Mouse (Mus musculus): ENCODE measurements around the gene Trappc2l. TPM values are rescaled to one million over a fixed set of nuclear protein-coding genes. Genes with fewer than 3 reads are reported as not detected.

Gene Trappc2l
- polyA plus RNA-seq, 1 experiment from 2014 or later: 49.8 TPM

DNA sequence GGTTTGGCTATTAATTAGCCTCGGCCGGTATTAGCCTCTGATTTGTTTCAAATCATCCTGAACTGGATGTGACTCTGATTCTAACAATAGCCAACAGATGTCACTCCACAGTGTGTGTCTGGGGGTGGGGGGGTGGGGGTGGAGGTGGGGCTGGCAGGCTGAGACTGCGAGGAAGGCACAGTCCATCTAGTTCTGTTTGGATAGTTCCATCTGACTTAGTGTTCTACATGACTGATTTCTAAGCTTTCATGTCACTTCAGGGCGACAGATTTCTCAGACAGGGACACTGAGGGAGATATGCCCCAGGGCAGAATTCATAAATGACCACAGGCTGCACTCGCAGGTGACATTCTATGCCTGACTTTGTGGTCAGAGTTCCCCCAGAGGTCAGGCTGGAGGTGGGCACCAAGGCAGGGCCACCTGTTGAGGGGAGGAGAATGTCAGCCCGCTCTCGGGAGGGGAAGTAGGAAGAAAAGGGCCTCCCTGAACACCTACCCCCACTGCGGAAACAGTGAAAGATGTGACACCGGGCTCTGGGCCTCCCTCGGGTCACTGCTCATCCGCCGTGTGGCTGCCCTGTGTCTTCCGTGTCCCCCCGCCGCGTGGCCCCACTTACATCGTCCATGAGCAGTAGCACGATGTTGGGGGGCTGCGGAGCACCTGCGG lies 695 bp upstream of the Trappc2l start:
- WGBS (ENCODE audit: insufficient replicate concordance): 7% methylated on average over 20 of the region's 20 CpGs
- H3K4me2 ChIP-seq: peak overlapping the region; percentile 81
- peaks cover 9% of the 10 kb centered on the region for H3K4me1 ChIP-seq (ENCODE audit: control insufficient read depth, insufficient read depth, low read length)
- H3K36me3 ChIP-seq (ENCODE audit: control insufficient read depth, insufficient read depth, low read length): peaks cover 2% of the 10 kb centered on the region; the same call in 1 of the 2 replicates
- no peaks in the 10 kb centered on the region for H3K9me3 ChIP-seq (replicated peaks; ENCODE audit: control insufficient read depth, low read length)
- H3K9ac ChIP-seq (ENCODE audit: low read depth, low read length): peak overlapping the region; percentile 81
- no peaks in the 10 kb centered on the region for H3K27me3 ChIP-seq (ENCODE audit: control insufficient read depth, insufficient read depth, low read length)
- peak overlapping the region; percentile 57; the same call in 1 of the 2 replicates for H3K27ac ChIP-seq (ENCODE audit: low read depth, low read length)
- peak; percentile 41 for ATAC-seq (replicated peaks; ENCODE audit: insufficient number of reproducible peaks, low FRiP score, low TSS enrichment)
- H3K4me3 ChIP-seq (ENCODE audit: low read depth, low read length): peak overlapping the region; percentile 75

DNA sequence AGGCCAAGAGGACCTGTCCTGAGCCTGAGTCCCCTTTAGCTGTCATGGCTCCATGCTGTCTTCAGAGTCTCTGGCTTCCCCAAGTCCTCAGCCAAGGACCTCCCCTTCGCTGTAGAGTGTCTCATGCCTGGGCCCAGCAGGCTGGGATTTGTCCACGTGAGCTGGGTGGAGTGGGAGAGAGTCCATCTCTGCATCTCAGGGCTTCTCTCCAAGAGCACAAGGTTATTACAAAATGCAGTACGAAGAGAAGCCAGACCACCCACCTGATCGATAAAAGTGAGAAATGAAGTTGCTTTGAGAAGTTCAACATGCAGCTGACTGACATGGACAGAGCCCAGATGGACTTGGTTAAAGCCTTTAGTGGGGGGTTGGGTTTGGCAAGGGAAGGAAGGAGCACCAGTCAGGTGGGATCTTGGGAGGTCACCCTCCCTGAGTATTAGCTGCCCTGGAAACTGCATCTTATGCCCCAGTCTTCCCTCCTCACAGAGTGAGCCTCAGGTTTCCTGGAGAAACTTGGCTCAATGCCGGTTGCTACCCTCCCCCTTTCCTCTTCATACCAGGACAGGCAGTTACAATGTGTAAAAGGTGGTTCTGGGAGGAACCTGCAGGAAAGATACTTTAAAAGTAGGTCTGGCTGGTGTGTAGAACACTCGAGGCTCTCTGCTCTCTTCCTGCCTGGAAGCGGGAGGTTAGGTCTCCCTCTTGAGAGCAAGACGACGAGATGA lies 4.9 kb downstream of the Trappc2l start:
- Histone ChIP-seq H3K27ac (ENCODE audit: low read depth, low read length) (no peak overlapping the region), H3K9ac (ENCODE audit: low read depth, low read length) (no peak overlapping the region), H3K36me3 (ENCODE audit: control insufficient read depth, insufficient read depth, low read length) (peaks cover 2% of the 10 kb centered on the region; the same call in 1 of the 2 replicates), H3K4me1 (ENCODE audit: control insufficient read depth, insufficient read depth, low read length) (peaks cover 13% of the 10 kb centered on the region), H3K4me2 (no peak overlapping the region), H3K9me3 (replicated peaks; ENCODE audit: control insufficient read depth, low read length) (no peaks in the 10 kb centered on the region), H3K27me3 (ENCODE audit: control insufficient read depth, insufficient read depth, low read length) (no peaks in the 10 kb centered on the region; the same call in 1 of the 2 replicates), H3K4me3 (ENCODE audit: low read depth, low read length) (no peak overlapping the region)
- 69% methylated on average over 9 of the region's 9 CpGs for WGBS (ENCODE audit: insufficient replicate concordance)
- ATAC-seq (replicated peaks; ENCODE audit: insufficient number of reproducible peaks, low FRiP score, low TSS enrichment): no peak

DNA sequence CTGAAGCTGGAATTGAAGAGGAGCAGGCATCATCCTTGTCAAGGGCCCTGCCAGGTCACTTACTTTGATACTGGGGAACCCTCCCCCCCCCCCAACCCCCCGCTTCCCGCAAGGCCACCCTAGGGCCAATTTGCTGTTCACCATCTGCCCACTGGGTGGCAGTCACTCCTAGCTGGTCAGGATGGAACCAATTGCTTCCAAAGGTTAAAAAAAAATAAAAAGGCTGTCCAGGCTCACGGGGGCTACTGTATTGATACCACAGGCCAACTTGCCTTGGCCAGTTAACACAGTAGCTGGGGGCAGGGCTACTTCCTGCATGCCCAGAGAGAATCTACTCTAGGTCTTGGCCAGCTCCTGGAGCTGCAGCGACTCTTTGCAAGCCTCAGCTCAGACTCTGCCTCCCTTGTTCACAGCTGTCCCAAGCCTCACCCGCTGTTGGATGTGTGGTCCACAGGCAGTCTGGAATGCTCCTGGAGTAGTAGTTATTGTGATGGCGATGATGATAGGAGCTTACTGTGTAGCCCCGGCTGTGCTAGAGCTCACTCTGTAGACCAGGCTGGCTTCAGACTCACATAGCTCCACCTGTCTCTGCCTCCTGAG lies 6.6 kb downstream of the Trappc2l start:
- Histone ChIP-seq H3K4me3 (ENCODE audit: low read depth, low read length) (no peak overlapping the region), H3K36me3 (ENCODE audit: control insufficient read depth, insufficient read depth, low read length) (peaks cover 2% of the 10 kb centered on the region; the same call in 1 of the 2 replicates), H3K9me3 (replicated peaks; ENCODE audit: control insufficient read depth, low read length) (no peaks in the 10 kb centered on the region), H3K9ac (ENCODE audit: low read depth, low read length) (no peak overlapping the region), H3K27me3 (ENCODE audit: control insufficient read depth, insufficient read depth, low read length) (no peaks in the 10 kb centered on the region; the same call in 1 of the 2 replicates), H3K4me2 (no peak overlapping the region), H3K4me1 (ENCODE audit: control insufficient read depth, insufficient read depth, low read length) (peaks cover 4% of the 10 kb centered on the region), H3K27ac (ENCODE audit: low read depth, low read length) (no peak overlapping the region)
- 36% methylated on average over 5 of the region's 7 CpGs for WGBS (ENCODE audit: insufficient replicate concordance)
- no peak for ATAC-seq (replicated peaks; ENCODE audit: insufficient number of reproducible peaks, low FRiP score, low TSS enrichment)

DNA sequence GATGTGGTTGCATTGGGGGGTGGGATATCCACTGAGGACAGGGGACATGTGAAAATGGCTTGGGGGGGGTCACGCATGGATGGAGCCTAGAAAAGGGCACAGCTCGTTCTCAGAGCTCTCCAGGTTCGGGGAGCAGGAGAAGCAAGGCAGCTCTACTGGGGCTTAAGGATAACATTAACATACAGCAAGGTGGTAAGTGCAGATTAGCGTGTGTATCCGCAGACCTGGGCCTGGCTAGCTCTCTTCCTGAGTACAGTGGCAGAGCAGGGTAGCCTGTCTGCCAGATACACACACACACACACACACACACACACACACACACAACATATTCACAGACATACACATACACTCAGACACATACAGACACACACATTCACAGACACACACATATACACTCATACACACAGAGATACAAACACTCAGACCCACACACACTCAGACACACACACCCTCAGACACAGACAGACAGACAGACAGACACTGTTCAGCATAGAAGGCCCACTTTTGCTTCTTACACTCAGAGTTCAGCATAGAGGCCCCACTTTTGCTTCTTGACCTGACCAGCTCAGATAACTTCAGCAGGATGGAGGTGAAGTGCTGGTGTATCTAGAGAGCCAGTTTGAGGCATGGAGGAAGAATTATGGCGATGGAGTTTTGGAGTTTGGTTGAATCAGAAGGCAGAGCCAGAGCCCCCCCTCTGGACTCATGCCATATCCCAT lies 7.4 kb downstream of the Trappc2l start:
- no peak overlapping the region for H3K9ac ChIP-seq (ENCODE audit: low read depth, low read length)
- 74% methylated on average over 6 of the region's 6 CpGs for WGBS (ENCODE audit: insufficient replicate concordance)
- H3K36me3 ChIP-seq (ENCODE audit: control insufficient read depth, insufficient read depth, low read length): peaks cover 2% of the 10 kb centered on the region; the same call in 1 of the 2 replicates
- no peak overlapping the region for H3K4me2 ChIP-seq
- H3K9me3 ChIP-seq (replicated peaks; ENCODE audit: control insufficient read depth, low read length): no peaks in the 10 kb centered on the region
- no peaks in the 10 kb centered on the region; the same call in 1 of the 2 replicates for H3K27me3 ChIP-seq (ENCODE audit: control insufficient read depth, insufficient read depth, low read length)
- no peak overlapping the region for H3K27ac ChIP-seq (ENCODE audit: low read depth, low read length)
- no peak for ATAC-seq (replicated peaks; ENCODE audit: insufficient number of reproducible peaks, low FRiP score, low TSS enrichment)
- H3K4me1 ChIP-seq (ENCODE audit: control insufficient read depth, insufficient read depth, low read length): peaks cover 4% of the 10 kb centered on the region
- no peak overlapping the region for H3K4me3 ChIP-seq (ENCODE audit: low read depth, low read length)

DNA sequence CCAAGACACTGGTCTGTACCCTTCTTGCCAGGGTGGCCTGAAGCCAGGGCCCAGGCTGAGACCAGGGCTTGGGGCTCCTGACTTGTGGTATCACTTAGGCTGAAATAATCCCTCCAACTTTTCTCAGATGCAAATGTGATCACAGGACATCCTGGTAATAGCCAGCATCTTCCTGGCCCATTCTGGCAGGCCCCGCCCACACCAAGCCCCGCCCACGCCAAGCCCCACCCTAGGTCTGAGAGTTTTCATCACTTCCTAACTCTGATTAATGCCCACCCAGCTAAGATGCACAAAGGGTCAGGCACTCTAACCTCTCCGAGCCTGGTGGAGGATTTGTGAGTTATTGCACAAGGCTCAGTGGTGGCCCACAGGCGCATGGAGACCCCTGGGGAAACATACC lies 9.0 kb downstream of the Trappc2l start:
- Histone ChIP-seq H3K27me3 (ENCODE audit: control insufficient read depth, insufficient read depth, low read length) (no peaks in the 10 kb centered on the region; the same call in 1 of the 2 replicates), H3K36me3 (ENCODE audit: control insufficient read depth, insufficient read depth, low read length) (no peaks in the 10 kb centered on the region), H3K9me3 (replicated peaks; ENCODE audit: control insufficient read depth, low read length) (no peaks in the 10 kb centered on the region), H3K4me1 (ENCODE audit: control insufficient read depth, insufficient read depth, low read length) (peaks cover 4% of the 10 kb centered on the region), H3K4me3 (ENCODE audit: low read depth, low read length) (no peak overlapping the region), H3K4me2 (no peak overlapping the region), H3K27ac (ENCODE audit: low read depth, low read length) (no peak overlapping the region), H3K9ac (ENCODE audit: low read depth, low read length) (no peak overlapping the region)
- WGBS (ENCODE audit: insufficient replicate concordance): 32% methylated on average over 5 of the region's 5 CpGs
- no peak for ATAC-seq (replicated peaks; ENCODE audit: insufficient number of reproducible peaks, low FRiP score, low TSS enrichment)

DNA sequence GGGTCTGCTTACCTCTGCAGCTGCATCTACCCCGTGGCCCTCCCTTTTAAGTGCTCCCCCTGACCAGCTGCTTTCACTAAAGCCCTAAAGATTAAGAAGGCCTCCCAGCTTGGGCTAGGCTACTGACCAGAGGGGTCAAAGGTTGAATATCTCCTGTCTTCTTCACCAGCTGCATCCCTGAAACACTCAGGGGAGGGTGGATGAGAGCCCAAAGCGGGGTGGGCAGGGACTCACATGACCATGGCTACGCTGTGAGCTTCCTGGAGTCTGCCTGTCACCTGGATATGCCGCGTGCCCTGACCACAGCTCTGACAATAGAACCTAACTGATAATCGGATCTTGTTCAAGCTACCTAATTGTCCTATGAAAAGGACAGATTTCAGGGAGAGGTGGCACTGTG lies 11.3 kb downstream of the Trappc2l start, which contains the start of gene Pabpn1l:
Gene Pabpn1l (minus strand): TSS at position 13 of the 400 bp plus-strand sequence.
- Histone ChIP-seq H3K4me1 (ENCODE audit: control insufficient read depth, insufficient read depth, low read length) (peaks cover 4% of the 10 kb centered on the region), H3K36me3 (ENCODE audit: control insufficient read depth, insufficient read depth, low read length) (no peaks in the 10 kb centered on the region), H3K27ac (ENCODE audit: low read depth, low read length) (no peak within 1 kb of the TSS), H3K4me3 (ENCODE audit: low read depth, low read length) (no peak within 1 kb of the TSS), H3K4me2 (no peak within 1 kb of the TSS; the same call in 1 of the 2 replicates), H3K9ac (ENCODE audit: low read depth, low read length) (no peak within 1 kb of the TSS), H3K27me3 (ENCODE audit: control insufficient read depth, insufficient read depth, low read length) (no peaks in the 10 kb centered on the region; the same call in 1 of the 2 replicates), H3K9me3 (replicated peaks; ENCODE audit: control insufficient read depth, low read length) (no peaks in the 10 kb centered on the region)
- ATAC-seq (replicated peaks; ENCODE audit: insufficient number of reproducible peaks, low FRiP score, low TSS enrichment): no peak
- 67% methylated on average over 6 of the region's 6 CpGs for WGBS (ENCODE audit: insufficient replicate concordance)

DNA sequence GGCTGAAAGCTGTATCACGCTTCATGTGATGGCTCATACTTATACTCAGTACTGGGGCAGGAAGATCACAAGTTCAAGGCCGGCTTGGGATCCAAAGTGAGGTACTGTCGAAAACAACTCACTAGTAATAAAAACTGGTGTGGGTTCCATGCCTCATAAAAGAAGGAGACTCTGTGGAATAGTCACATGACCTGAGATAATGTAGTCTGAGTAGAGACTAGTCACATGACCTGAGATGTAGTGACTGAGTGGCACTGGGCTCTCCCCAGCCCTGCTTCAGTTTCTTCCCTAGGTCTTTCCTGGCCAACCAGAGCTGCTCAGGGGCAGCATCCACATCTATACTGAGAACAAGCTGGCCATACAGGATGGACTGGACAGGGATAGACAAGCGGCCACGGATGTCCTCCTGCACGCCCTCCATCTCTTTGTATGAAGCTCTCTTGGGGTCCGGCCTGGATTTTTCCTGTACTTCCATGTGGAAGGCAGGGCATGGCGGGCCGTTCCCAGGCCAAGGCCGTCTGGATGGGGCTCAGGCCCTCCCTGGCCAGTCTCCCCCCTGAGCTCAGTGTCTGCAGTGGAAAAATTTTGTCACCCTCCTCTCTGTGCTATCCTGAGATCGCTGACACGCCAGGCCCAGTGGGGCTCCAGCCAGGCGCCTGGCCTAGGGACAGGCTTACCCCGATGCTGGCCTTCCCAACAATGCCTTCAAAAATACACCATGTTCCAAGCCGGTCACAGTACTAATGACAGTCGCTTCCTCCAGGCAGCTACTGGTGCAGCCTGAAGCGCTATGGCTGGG lies 12.6 kb downstream of the Trappc2l start:
- no peak overlapping the region for H3K27ac ChIP-seq (ENCODE audit: low read depth, low read length)
- H3K9ac ChIP-seq (ENCODE audit: low read depth, low read length): peak overlapping the region; percentile 6; the same call in 1 of the 2 replicates
- no peak overlapping the region for H3K4me3 ChIP-seq (ENCODE audit: low read depth, low read length)
- H3K27me3 ChIP-seq (ENCODE audit: control insufficient read depth, insufficient read depth, low read length): no peaks in the 10 kb centered on the region; the same call in 1 of the 2 replicates
- ATAC-seq (replicated peaks; ENCODE audit: insufficient number of reproducible peaks, low FRiP score, low TSS enrichment): no peak
- 70% methylated on average over 17 of the region's 17 CpGs for WGBS (ENCODE audit: insufficient replicate concordance)
- H3K36me3 ChIP-seq (ENCODE audit: control insufficient read depth, insufficient read depth, low read length): no peaks in the 10 kb centered on the region
- no peaks in the 10 kb centered on the region for H3K4me1 ChIP-seq (ENCODE audit: control insufficient read depth, insufficient read depth, low read length)
- no peaks in the 10 kb centered on the region for H3K9me3 ChIP-seq (replicated peaks; ENCODE audit: control insufficient read depth, low read length)
- H3K4me2 ChIP-seq: no peak overlapping the region
